Mouse (Mus musculus): ENCODE measurements around the gene Mss51. TPM values are rescaled to one million over a fixed set of nuclear protein-coding genes. Genes with fewer than 3 reads are reported as not detected.

Mss51 gene
- polyA plus RNA-seq, 1 experiment from 2014 or later, result 0.39 TPM

- Histone ChIP-seq H3K4me3 (no peak overlapping the region), H3K4me2 (no peak overlapping the region), H3K4me1 (replicated peaks) (peaks cover 17% of the 10 kb centered on the region; the same call in 1 of the 2 replicates), H3K27ac (replicated peaks) (no peak overlapping the region), H3K27me3 (no peaks in the 10 kb centered on the region), H3K9ac (no peak overlapping the region), H3K9me3 (no peaks in the 10 kb centered on the region), H3K36me3 (0 out of 2 replicates have a peak, but pooled peaks cover 3% of the 10 kb centered on the region)
- ATAC-seq (ENCODE audit: low FRiP score, low read depth), result no peak
- WGBS, result 27% methylated on average over 5 of the region's 5 CpGs
These were observed 15.5 kb downstream of the Mss51 start for GRCm38 (mm10) chr14:20481211-20481610.

GRCm38 (mm10) chr14:20480195-20480579, 16.5 kb downstream of the Mss51 start:
- H3K4me3 ChIP-seq, result peak overlapping the region; percentile 82
- no peaks in the 10 kb centered on the region for H3K9me3 ChIP-seq
- H3K36me3 ChIP-seq, result 0 out of 2 replicates have a peak, but pooled peaks cover 3% of the 10 kb centered on the region
- H3K27ac ChIP-seq (replicated peaks), result no peak overlapping the region
- peaks cover 17% of the 10 kb centered on the region; the same call in 1 of the 2 replicates for H3K4me1 ChIP-seq (replicated peaks)
- peak overlapping the region; percentile 95 for H3K4me2 ChIP-seq
- no peaks in the 10 kb centered on the region for H3K27me3 ChIP-seq
- WGBS, result 60% methylated on average over 1 of the region's 1 CpGs
- no peak for ATAC-seq (ENCODE audit: low FRiP score, low read depth)
- peak overlapping the region; percentile 62 for H3K9ac ChIP-seq

- H3K27me3 ChIP-seq, result no peaks in the 10 kb centered on the region
- 1% methylated on average over 48 of the region's 48 CpGs for WGBS
- peak within 1 kb of the TSS; percentile 95 for H3K4me2 ChIP-seq
- peak within 1 kb of the TSS; percentile 62 for H3K9ac ChIP-seq
- ATAC-seq (ENCODE audit: low FRiP score, low read depth), result peak; percentile 86
- H3K4me1 ChIP-seq (replicated peaks), result peaks cover 17% of the 10 kb centered on the region; the same call in 1 of the 2 replicates
- no peaks in the 10 kb centered on the region for H3K36me3 ChIP-seq
- H3K9me3 ChIP-seq, result no peaks in the 10 kb centered on the region
- peak within 1 kb of the TSS; percentile 65 for H3K27ac ChIP-seq (replicated peaks)
- peak within 1 kb of the TSS; percentile 82 for H3K4me3 ChIP-seq
These were observed 17.2 kb downstream of the Mss51 start, which contains the start of gene Anxa7 for GRCm38 (mm10) chr14:20479291-20480194. Gene Anxa7, minus strand, starts transcription at chr14:20480133.

GRCm38 (mm10) chr14:20478801-20479200, 17.9 kb downstream of the Mss51 start:
- H3K27ac ChIP-seq (replicated peaks), result peak overlapping the region; percentile 65; the same call in 1 of the 2 replicates
- peaks cover 17% of the 10 kb centered on the region; the same call in 1 of the 2 replicates for H3K4me1 ChIP-seq (replicated peaks)
- H3K27me3 ChIP-seq, result no peaks in the 10 kb centered on the region
- H3K9ac ChIP-seq, result peak overlapping the region; percentile 62; the same call in 1 of the 2 replicates
- no peaks in the 10 kb centered on the region for H3K36me3 ChIP-seq
- H3K9me3 ChIP-seq, result no peaks in the 10 kb centered on the region
- peak overlapping the region; percentile 95 for H3K4me2 ChIP-seq
- WGBS, result 29% methylated on average over 7 of the region's 7 CpGs
- H3K4me3 ChIP-seq, result peak overlapping the region; percentile 82
- no peak for ATAC-seq (ENCODE audit: low FRiP score, low read depth)

GRCm38 (mm10) chr14:20478385-20478784, 18.3 kb downstream of the Mss51 start:
- ATAC-seq (ENCODE audit: low FRiP score, low read depth), result no peak
- no peak overlapping the region for H3K4me3 ChIP-seq
- H3K27ac ChIP-seq (replicated peaks), result no peak overlapping the region
- H3K4me1 ChIP-seq (replicated peaks), result peaks cover 17% of the 10 kb centered on the region; the same call in 1 of the 2 replicates
- no peaks in the 10 kb centered on the region for H3K27me3 ChIP-seq
- H3K9me3 ChIP-seq, result no peaks in the 10 kb centered on the region
- WGBS, result 57% methylated on average over 3 of the region's 3 CpGs
- peak overlapping the region; percentile 95 for H3K4me2 ChIP-seq
- no peaks in the 10 kb centered on the region for H3K36me3 ChIP-seq
- no peak overlapping the region for H3K9ac ChIP-seq

GRCm38 (mm10) chr14:20477261-20478025, 19.3 kb downstream of the Mss51 start:
- Histone ChIP-seq H3K4me1 (replicated peaks) (peaks cover 17% of the 10 kb centered on the region; the same call in 1 of the 2 replicates), H3K4me3 (no peak overlapping the region), H3K9ac (no peak overlapping the region), H3K36me3 (no peaks in the 10 kb centered on the region), H3K27me3 (no peaks in the 10 kb centered on the region), H3K4me2 (no peak overlapping the region), H3K9me3 (no peaks in the 10 kb centered on the region), H3K27ac (replicated peaks) (no peak overlapping the region)
- no peak for ATAC-seq (ENCODE audit: low FRiP score, low read depth)
- WGBS, result 52% methylated on average over 4 of the region's 4 CpGs

- no peak for ATAC-seq (ENCODE audit: low FRiP score, low read depth)
- no peak overlapping the region for H3K27ac ChIP-seq (replicated peaks)
- H3K4me2 ChIP-seq, result no peak overlapping the region
- no peak overlapping the region for H3K9ac ChIP-seq
- no peaks in the 10 kb centered on the region for H3K4me1 ChIP-seq (replicated peaks)
- H3K36me3 ChIP-seq, result peaks cover 34% of the 10 kb centered on the region
- no peaks in the 10 kb centered on the region for H3K27me3 ChIP-seq
- no peak overlapping the region for H3K4me3 ChIP-seq
- WGBS, result 87% methylated on average over 14 of the region's 14 CpGs
- H3K9me3 ChIP-seq, result no peaks in the 10 kb centered on the region
These were observed 36.5 kb downstream of the Mss51 start for GRCm38 (mm10) chr14:20460216-20460615.

- no peak overlapping the region for H3K4me2 ChIP-seq
- H3K9me3 ChIP-seq, result no peaks in the 10 kb centered on the region
- H3K4me3 ChIP-seq, result no peak overlapping the region
- H3K9ac ChIP-seq, result no peak overlapping the region
- H3K27me3 ChIP-seq, result no peaks in the 10 kb centered on the region
- 92% methylated on average over 9 of the region's 9 CpGs for WGBS
- ATAC-seq (ENCODE audit: low FRiP score, low read depth), result no peak
- no peaks in the 10 kb centered on the region for H3K4me1 ChIP-seq (replicated peaks)
- no peak overlapping the region for H3K27ac ChIP-seq (replicated peaks)
- H3K36me3 ChIP-seq, result peaks cover 30% of the 10 kb centered on the region
These were observed 38.3 kb downstream of the Mss51 start for GRCm38 (mm10) chr14:20458378-20458777.

GRCm38 (mm10) chr14:20452929-20453328, 43.8 kb downstream of the Mss51 start:
- no peak overlapping the region for H3K4me2 ChIP-seq
- no peak overlapping the region for H3K9ac ChIP-seq
- 0 out of 2 replicates have a peak, but pooled peaks cover 7% of the 10 kb centered on the region for H3K4me1 ChIP-seq (replicated peaks)
- peaks cover 11% of the 10 kb centered on the region; the same call in 1 of the 2 replicates for H3K36me3 ChIP-seq
- no peak overlapping the region for H3K4me3 ChIP-seq
- 0 out of 2 replicates have a peak, but pooled peaks have one; percentile 16 for ATAC-seq (ENCODE audit: low FRiP score, low read depth)
- no peak overlapping the region for H3K27ac ChIP-seq (replicated peaks)
- no peaks in the 10 kb centered on the region for H3K9me3 ChIP-seq
- 90% methylated on average over 5 of the region's 5 CpGs for WGBS
- no peaks in the 10 kb centered on the region for H3K27me3 ChIP-seq

GRCm38 (mm10) chr14:20451765-20452331, 44.9 kb downstream of the Mss51 start, which contains the start of gene Cfap70:
Gene Cfap70, minus strand, starts transcription at chr14:20452226.
- Histone ChIP-seq H3K4me1 (replicated peaks) (0 out of 2 replicates have a peak, but pooled peaks cover 7% of the 10 kb centered on the region), H3K9ac (peak within 1 kb of the TSS; percentile 43), H3K4me2 (peak within 1 kb of the TSS; percentile 72), H3K27me3 (no peaks in the 10 kb centered on the region), H3K36me3 (peaks cover 9% of the 10 kb centered on the region; the same call in 1 of the 2 replicates), H3K4me3 (peak within 1 kb of the TSS; percentile 44), H3K27ac (replicated peaks) (no peak within 1 kb of the TSS), H3K9me3 (no peaks in the 10 kb centered on the region)
- WGBS, result 4% methylated on average over 15 of the region's 15 CpGs
- peak; percentile 85 for ATAC-seq (ENCODE audit: low FRiP score, low read depth)

- WGBS, result 18% methylated on average over 2 of the region's 2 CpGs
- Histone ChIP-seq H3K27me3 (no peaks in the 10 kb centered on the region), H3K36me3 (peaks cover 4% of the 10 kb centered on the region; the same call in 1 of the 2 replicates), H3K9me3 (no peaks in the 10 kb centered on the region), H3K4me2 (peak overlapping the region; percentile 72), H3K27ac (replicated peaks) (no peak overlapping the region), H3K9ac (peak overlapping the region; percentile 43), H3K4me3 (peak overlapping the region; percentile 44), H3K4me1 (replicated peaks) (0 out of 2 replicates have a peak, but pooled peaks cover 7% of the 10 kb centered on the region)
- no peak for ATAC-seq (ENCODE audit: low FRiP score, low read depth)
These were observed 45.4 kb downstream of the Mss51 start for GRCm38 (mm10) chr14:20451302-20451701.

All from hindbrain, embryonic 15.5 days (tissue).